Mouse (Mus musculus): ENCODE results near the gene Adh5.

Adh5 gene

GRCm38 (mm10) chr3:138442612-138443464 lies at the start of gene Adh5:
Gene Adh5, plus strand, starts transcription at chr3:138443093.
- DNase-seq (ENCODE audit: low spot score in 2 of 2): peak; percentile 79 to 86

- DNase-seq (ENCODE audit: low spot score in 2 of 2): no peak
Measured at GRCm38 (mm10) chr3:138404872-138405271, 38.0 kb upstream of the Adh5 start.

GRCm38 (mm10) chr3:138405341-138405740 lies 37.6 kb upstream of the Adh5 start:
- peak in 1 of 2 experiments; percentile 45 for DNase-seq (ENCODE audit: low spot score in 2 of 2)

- DNase-seq (ENCODE audit: low spot score in 2 of 2): no peak
Measured at GRCm38 (mm10) chr3:138405840-138406239, 37.1 kb upstream of the Adh5 start.

- DNase-seq (ENCODE audit: low spot score in 2 of 2): no peak
Measured at GRCm38 (mm10) chr3:138407920-138408319, 35.0 kb upstream of the Adh5 start.

GRCm38 (mm10) chr3:138409585-138409984 lies 33.3 kb upstream of the Adh5 start:
- DNase-seq (ENCODE audit: low spot score in 2 of 2): no peak

GRCm38 (mm10) chr3:138410211-138410610 lies 32.7 kb upstream of the Adh5 start:
- no peak for DNase-seq (ENCODE audit: low spot score in 2 of 2)

GRCm38 (mm10) chr3:138415121-138415690 lies 27.7 kb upstream of the Adh5 start, which contains the start of gene Adh4:
Gene Adh4, plus strand, starts transcription at chr3:138415466.
- no peak for DNase-seq (ENCODE audit: low spot score in 2 of 2)

- DNase-seq (ENCODE audit: low spot score in 2 of 2): no peak
Measured at GRCm38 (mm10) chr3:138419369-138419768, 23.5 kb upstream of the Adh5 start.

- no peak for DNase-seq (ENCODE audit: low spot score in 2 of 2)
Measured at GRCm38 (mm10) chr3:138420385-138420784, 22.5 kb upstream of the Adh5 start.

GRCm38 (mm10) chr3:138423664-138424063 lies 19.2 kb upstream of the Adh5 start:
- DNase-seq (ENCODE audit: low spot score in 2 of 2): no peak

GRCm38 (mm10) chr3:138424247-138424646 lies 18.6 kb upstream of the Adh5 start:
- DNase-seq (ENCODE audit: low spot score in 2 of 2): no peak

GRCm38 (mm10) chr3:138430360-138430976 lies 12.4 kb upstream of the Adh5 start:
- DNase-seq (ENCODE audit: low spot score in 2 of 2): no peak

- DNase-seq (ENCODE audit: low spot score in 2 of 2): no peak
Measured at GRCm38 (mm10) chr3:138431835-138432234, 11.1 kb upstream of the Adh5 start.

GRCm38 (mm10) chr3:138438716-138439115 lies 4.2 kb upstream of the Adh5 start:
- DNase-seq (ENCODE audit: low spot score in 2 of 2): no peak

- DNase-seq (ENCODE audit: low spot score in 2 of 2): no peak
Measured at GRCm38 (mm10) chr3:138442203-138442602, 690 bp upstream of the Adh5 start.

GRCm38 (mm10) chr3:138443465-138443771 lies 525 bp downstream of the Adh5 start:
- no peak for DNase-seq (ENCODE audit: low spot score in 2 of 2)

GRCm38 (mm10) chr3:138448077-138448860 lies 5.4 kb downstream of the Adh5 start:
- no peak for DNase-seq (ENCODE audit: low spot score in 2 of 2)

GRCm38 (mm10) chr3:138452169-138452568 lies 9.3 kb downstream of the Adh5 start:
- no peak for DNase-seq (ENCODE audit: low spot score in 2 of 2)

- DNase-seq (ENCODE audit: low spot score in 2 of 2): no peak
Measured at GRCm38 (mm10) chr3:138454234-138454633, 11.3 kb downstream of the Adh5 start.

- no peak for DNase-seq (ENCODE audit: low spot score in 2 of 2)
Measured at GRCm38 (mm10) chr3:138454711-138455435, 12.0 kb downstream of the Adh5 start.

Data from frontal cortex, postnatal 14 days (tissue).